Mouse (Mus musculus) T-helper 17 cell (primary cell): ENCODE data around the gene Gm14137.

Experiments
- in situ Hi-C, 2 experiments: fragments of 300-600 bp; cut with MboI, MseI; formaldehyde crosslinking; loops; 1 replicate in 1 of 2; 2 replicates in 1 of 2; pipeline ENCODE4 v1.15.1; 2025; ENCODE audit warnings: high pct_unique_total_duplicates in 2 of 2

Gm14137 gene

GRCm38 (mm10) chr2:119172862-119173576, 1.3 kb upstream of the Gm14137 start:
- in situ Hi-C loops: no loop called here

GRCm38 (mm10) chr2:119174866-119175265, 557 bp downstream of the Gm14137 start:
- in situ Hi-C loops: no loop called here

GRCm38 (mm10) chr2:119175614-119176013, 1.3 kb downstream of the Gm14137 start:
- in situ Hi-C loops: no loop called here

GRCm38 (mm10) chr2:119176761-119177160, 2.5 kb downstream of the Gm14137 start:
- in situ Hi-C loops: no loop called here

GRCm38 (mm10) chr2:119177384-119177939, 3.2 kb downstream of the Gm14137 start:
- in situ Hi-C loops: no loop called here

- in situ Hi-C loops: no loop called here
Measured at GRCm38 (mm10) chr2:119182914-119183313, 8.6 kb downstream of the Gm14137 start.

- in situ Hi-C loops: loop anchor here in 1 of 2 experiments (5.0 kb wide), 1 partner anchor 172 kb away; no protein-coding TSS in a partner anchor
Measured at GRCm38 (mm10) chr2:119189029-119189710, 14.9 kb downstream of the Gm14137 start.

- in situ Hi-C loops: no loop called here
Measured at GRCm38 (mm10) chr2:119190969-119191368, 16.7 kb downstream of the Gm14137 start.

GRCm38 (mm10) chr2:119194140-119194539, 19.8 kb downstream of the Gm14137 start:
- in situ Hi-C loops: no loop called here

GRCm38 (mm10) chr2:119196316-119197108, 22.2 kb downstream of the Gm14137 start:
- in situ Hi-C loops: loop anchor here in 1 of 2 experiments (5.0 kb wide), 1 partner anchor 34 kb away; no protein-coding TSS in a partner anchor

GRCm38 (mm10) chr2:119197493-119197892, 23.2 kb downstream of the Gm14137 start:
- in situ Hi-C loops: loop anchor here in 1 of 2 experiments (5.0 kb wide), 1 partner anchor 35 kb away; no protein-coding TSS in a partner anchor

- in situ Hi-C loops: loop anchor here in 1 of 2 experiments (5.0 kb wide), 1 partner anchor 36 kb away; no protein-coding TSS in a partner anchor
Measured at GRCm38 (mm10) chr2:119198049-119198448, 23.7 kb downstream of the Gm14137 start.

GRCm38 (mm10) chr2:119198934-119199333, 24.6 kb downstream of the Gm14137 start:
- in situ Hi-C loops: loop anchor here in 1 of 2 experiments (5.0 kb wide), 1 partner anchor 37 kb away; no protein-coding TSS in a partner anchor

- in situ Hi-C loops: no loop called here
Measured at GRCm38 (mm10) chr2:119202914-119203453, 28.7 kb downstream of the Gm14137 start.

- in situ Hi-C loops: no loop called here
Measured at GRCm38 (mm10) chr2:119203871-119204460, 29.7 kb downstream of the Gm14137 start.

- in situ Hi-C loops: no loop called here
Measured at GRCm38 (mm10) chr2:119207961-119208343, 33.6 kb downstream of the Gm14137 start.

- in situ Hi-C loops: no loop called here
Measured at GRCm38 (mm10) chr2:119208344-119209175, 34.3 kb downstream of the Gm14137 start, which contains the start of the genes Zfyve19 and Dnajc17. Gene Zfyve19 (plus strand): TSS chr2:119208617. Gene Dnajc17 (minus strand): TSS chr2:119208795.

- in situ Hi-C loops: no loop called here
Measured at GRCm38 (mm10) chr2:119209176-119209507, 34.8 kb downstream of the Gm14137 start.
